Mouse (Mus musculus): ENCODE data around the gene Ssbp3. TPM values are rescaled to one million over a fixed set of nuclear protein-coding genes. Genes with fewer than 3 reads are reported as not detected.

Ssbp3 gene
- polyA plus RNA-seq, 1 experiment from 2014 or later: 81.5 TPM

- Histone ChIP-seq H3K27me3 (ENCODE audit: control insufficient read depth, insufficient read depth, low read length) (no peaks in the 10 kb centered on the region), H3K4me2 (replicated peaks; ENCODE audit: low read depth, low read length) (no peak overlapping the region), H3K4me3 (ENCODE audit: low read length) (no peak overlapping the region), H3K27ac (ENCODE audit: low read depth, low read length) (no peak overlapping the region), H3K36me3 (ENCODE audit: control insufficient read depth, insufficient read depth, low read length) (no peaks in the 10 kb centered on the region), H3K9me3 (ENCODE audit: control insufficient read depth, low read length) (no peaks in the 10 kb centered on the region), H3K4me1 (ENCODE audit: control insufficient read depth, insufficient read depth, low read length) (no peaks in the 10 kb centered on the region), H3K9ac (ENCODE audit: low read depth, low read length) (no peak overlapping the region)
- WGBS: 25% methylated on average over 6 of the region's 6 CpGs
- no peak for ATAC-seq (ENCODE audit: low FRiP score, low TSS enrichment)
Measured at GRCm38 (mm10) chr4:106900718-106901117, 9.8 kb upstream of the Ssbp3 start.

GRCm38 (mm10) chr4:106901610-106902009 is 8.9 kb upstream of the Ssbp3 start:
- Histone ChIP-seq H3K9me3 (ENCODE audit: control insufficient read depth, low read length) (no peaks in the 10 kb centered on the region), H3K27ac (ENCODE audit: low read depth, low read length) (no peak overlapping the region), H3K4me2 (replicated peaks; ENCODE audit: low read depth, low read length) (no peak overlapping the region), H3K27me3 (ENCODE audit: control insufficient read depth, insufficient read depth, low read length) (no peaks in the 10 kb centered on the region), H3K9ac (ENCODE audit: low read depth, low read length) (no peak overlapping the region), H3K36me3 (ENCODE audit: control insufficient read depth, insufficient read depth, low read length) (no peaks in the 10 kb centered on the region), H3K4me1 (ENCODE audit: control insufficient read depth, insufficient read depth, low read length) (no peaks in the 10 kb centered on the region), H3K4me3 (ENCODE audit: low read length) (no peak overlapping the region)
- ATAC-seq (ENCODE audit: low FRiP score, low TSS enrichment): no peak
- WGBS: 70% methylated on average over 3 of the region's 3 CpGs

GRCm38 (mm10) chr4:106902157-106902556 is 8.3 kb upstream of the Ssbp3 start:
- no peak overlapping the region for H3K4me3 ChIP-seq (ENCODE audit: low read length)
- H3K27ac ChIP-seq (ENCODE audit: low read depth, low read length): no peak overlapping the region
- H3K4me1 ChIP-seq (ENCODE audit: control insufficient read depth, insufficient read depth, low read length): peaks cover under 1% of the 10 kb centered on the region; the same call in 1 of the 2 replicates
- no peak overlapping the region for H3K9ac ChIP-seq (ENCODE audit: low read depth, low read length)
- H3K4me2 ChIP-seq (replicated peaks; ENCODE audit: low read depth, low read length): no peak overlapping the region
- no peaks in the 10 kb centered on the region for H3K36me3 ChIP-seq (ENCODE audit: control insufficient read depth, insufficient read depth, low read length)
- H3K27me3 ChIP-seq (ENCODE audit: control insufficient read depth, insufficient read depth, low read length): no peaks in the 10 kb centered on the region
- WGBS: 84% methylated on average over 8 of the region's 8 CpGs
- no peaks in the 10 kb centered on the region for H3K9me3 ChIP-seq (ENCODE audit: control insufficient read depth, low read length)
- no peak for ATAC-seq (ENCODE audit: low FRiP score, low TSS enrichment)

- Histone ChIP-seq H3K9ac (ENCODE audit: low read depth, low read length) (no peak overlapping the region), H3K27ac (ENCODE audit: low read depth, low read length) (no peak overlapping the region), H3K36me3 (ENCODE audit: control insufficient read depth, insufficient read depth, low read length) (no peaks in the 10 kb centered on the region), H3K4me1 (ENCODE audit: control insufficient read depth, insufficient read depth, low read length) (peaks cover 28% of the 10 kb centered on the region), H3K4me3 (ENCODE audit: low read length) (no peak overlapping the region), H3K27me3 (ENCODE audit: control insufficient read depth, insufficient read depth, low read length) (no peaks in the 10 kb centered on the region), H3K9me3 (ENCODE audit: control insufficient read depth, low read length) (no peaks in the 10 kb centered on the region), H3K4me2 (replicated peaks; ENCODE audit: low read depth, low read length) (no peak overlapping the region)
- no peak for ATAC-seq (ENCODE audit: low FRiP score, low TSS enrichment)
- 94% methylated on average over 3 of the region's 3 CpGs for WGBS
Measured at GRCm38 (mm10) chr4:106905898-106906297, 4.6 kb upstream of the Ssbp3 start.

GRCm38 (mm10) chr4:106907701-106908425 is 2.6 kb upstream of the Ssbp3 start:
- H3K4me3 ChIP-seq (ENCODE audit: low read length): peak overlapping the region; percentile 18; the same call in 1 of the 2 replicates
- H3K27ac ChIP-seq (ENCODE audit: low read depth, low read length): peak overlapping the region; percentile 99
- H3K9me3 ChIP-seq (ENCODE audit: control insufficient read depth, low read length): no peaks in the 10 kb centered on the region
- H3K27me3 ChIP-seq (ENCODE audit: control insufficient read depth, insufficient read depth, low read length): no peaks in the 10 kb centered on the region
- peak overlapping the region; percentile 31 for H3K4me2 ChIP-seq (replicated peaks; ENCODE audit: low read depth, low read length)
- 3% methylated on average over 17 of the region's 17 CpGs for whole genome bisulfite sequencing
- no peak overlapping the region for H3K9ac ChIP-seq (ENCODE audit: low read depth, low read length)
- peak; percentile 32; the same call in 1 of the 2 replicates for ATAC-seq (ENCODE audit: low FRiP score, low TSS enrichment)
- H3K4me1 ChIP-seq (ENCODE audit: control insufficient read depth, insufficient read depth, low read length): peaks cover 29% of the 10 kb centered on the region
- no peaks in the 10 kb centered on the region for H3K36me3 ChIP-seq (ENCODE audit: control insufficient read depth, insufficient read depth, low read length)

- H3K27me3 ChIP-seq (ENCODE audit: control insufficient read depth, insufficient read depth, low read length): no peaks in the 10 kb centered on the region
- peak overlapping the region; percentile 31 for H3K4me2 ChIP-seq (replicated peaks; ENCODE audit: low read depth, low read length)
- H3K9ac ChIP-seq (ENCODE audit: low read depth, low read length): no peak overlapping the region
- WGBS: 28% methylated on average over 3 of the region's 3 CpGs
- peak overlapping the region; percentile 99 for H3K27ac ChIP-seq (ENCODE audit: low read depth, low read length)
- H3K36me3 ChIP-seq (ENCODE audit: control insufficient read depth, insufficient read depth, low read length): no peaks in the 10 kb centered on the region
- H3K9me3 ChIP-seq (ENCODE audit: control insufficient read depth, low read length): no peaks in the 10 kb centered on the region
- ATAC-seq (ENCODE audit: low FRiP score, low TSS enrichment): no peak
- peaks cover 34% of the 10 kb centered on the region for H3K4me1 ChIP-seq (ENCODE audit: control insufficient read depth, insufficient read depth, low read length)
- H3K4me3 ChIP-seq (ENCODE audit: low read length): peak overlapping the region; percentile 18; the same call in 1 of the 2 replicates
Measured at GRCm38 (mm10) chr4:106908426-106908809, 2.1 kb upstream of the Ssbp3 start.

GRCm38 (mm10) chr4:106908950-106909751 is 1.4 kb upstream of the Ssbp3 start:
- H3K36me3 ChIP-seq (ENCODE audit: control insufficient read depth, insufficient read depth, low read length): peaks cover 3% of the 10 kb centered on the region; the same call in 1 of the 2 replicates
- no peak overlapping the region; the same call in 1 of the 2 replicates for H3K4me3 ChIP-seq (ENCODE audit: low read length)
- no peaks in the 10 kb centered on the region for H3K9me3 ChIP-seq (ENCODE audit: control insufficient read depth, low read length)
- WGBS: 8% methylated on average over 10 of the region's 10 CpGs
- H3K27me3 ChIP-seq (ENCODE audit: control insufficient read depth, insufficient read depth, low read length): no peaks in the 10 kb centered on the region
- peak overlapping the region; percentile 94 for H3K4me2 ChIP-seq (replicated peaks; ENCODE audit: low read depth, low read length)
- H3K4me1 ChIP-seq (ENCODE audit: control insufficient read depth, insufficient read depth, low read length): peaks cover 42% of the 10 kb centered on the region
- peak overlapping the region; percentile 45; the same call in 1 of the 2 replicates for H3K9ac ChIP-seq (ENCODE audit: low read depth, low read length)
- peak overlapping the region; percentile 99 for H3K27ac ChIP-seq (ENCODE audit: low read depth, low read length)
- ATAC-seq (ENCODE audit: low FRiP score, low TSS enrichment): no peak; the same call in 1 of the 2 replicates

GRCm38 (mm10) chr4:106909797-106910196 is 704 bp upstream of the Ssbp3 start:
- 3% methylated on average over 6 of the region's 6 CpGs for whole genome bisulfite sequencing
- Histone ChIP-seq H3K4me2 (replicated peaks; ENCODE audit: low read depth, low read length) (peak overlapping the region; percentile 94), H3K9ac (ENCODE audit: low read depth, low read length) (peak overlapping the region; percentile 45; the same call in 1 of the 2 replicates), H3K27me3 (ENCODE audit: control insufficient read depth, insufficient read depth, low read length) (no peaks in the 10 kb centered on the region), H3K36me3 (ENCODE audit: control insufficient read depth, insufficient read depth, low read length) (peaks cover 10% of the 10 kb centered on the region; the same call in 1 of the 2 replicates), H3K4me1 (ENCODE audit: control insufficient read depth, insufficient read depth, low read length) (peaks cover 48% of the 10 kb centered on the region), H3K9me3 (ENCODE audit: control insufficient read depth, low read length) (no peaks in the 10 kb centered on the region), H3K4me3 (ENCODE audit: low read length) (peak overlapping the region; percentile 92; the same call in 1 of the 2 replicates), H3K27ac (ENCODE audit: low read depth, low read length) (peak overlapping the region; percentile 99)
- ATAC-seq (ENCODE audit: low FRiP score, low TSS enrichment): no peak
